Mouse (Mus musculus) testis, postnatal 14 days (tissue): ENCODE measurements at regions not wholly inside any gene's neighbourhood (a gene's known extent, or its start where the extent isn't known, plus 50 kb on each side); places are given as distances from the start of the nearest gene placed in this dataset.

Source experiments
- DNase-seq: peaks from one replicate; pipeline ENCODE4 v3.0.0; 2021; ENCODE audit warnings: low spot score

DNA sequence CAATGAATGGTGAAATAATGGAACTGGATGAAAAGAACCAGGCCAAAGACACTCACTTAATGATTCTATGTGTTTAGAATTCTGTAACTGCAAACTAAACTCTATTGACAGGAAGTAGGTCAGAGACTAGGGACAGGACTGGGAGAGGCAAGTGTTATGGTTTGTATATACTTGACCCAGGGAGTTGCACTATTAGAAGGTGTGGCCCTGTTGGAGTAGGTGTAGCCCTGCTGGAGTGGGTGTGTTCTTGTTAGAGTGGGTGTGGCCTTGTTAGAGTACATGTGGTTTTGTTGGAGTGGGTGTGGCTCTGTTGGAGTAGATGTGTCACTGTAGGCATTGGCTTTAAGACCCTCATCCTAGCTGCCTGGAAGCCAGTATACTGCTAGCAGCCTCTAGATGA, 93.0 kb upstream of the Npas2 start:
- no peak for DNase-seq

DNA sequence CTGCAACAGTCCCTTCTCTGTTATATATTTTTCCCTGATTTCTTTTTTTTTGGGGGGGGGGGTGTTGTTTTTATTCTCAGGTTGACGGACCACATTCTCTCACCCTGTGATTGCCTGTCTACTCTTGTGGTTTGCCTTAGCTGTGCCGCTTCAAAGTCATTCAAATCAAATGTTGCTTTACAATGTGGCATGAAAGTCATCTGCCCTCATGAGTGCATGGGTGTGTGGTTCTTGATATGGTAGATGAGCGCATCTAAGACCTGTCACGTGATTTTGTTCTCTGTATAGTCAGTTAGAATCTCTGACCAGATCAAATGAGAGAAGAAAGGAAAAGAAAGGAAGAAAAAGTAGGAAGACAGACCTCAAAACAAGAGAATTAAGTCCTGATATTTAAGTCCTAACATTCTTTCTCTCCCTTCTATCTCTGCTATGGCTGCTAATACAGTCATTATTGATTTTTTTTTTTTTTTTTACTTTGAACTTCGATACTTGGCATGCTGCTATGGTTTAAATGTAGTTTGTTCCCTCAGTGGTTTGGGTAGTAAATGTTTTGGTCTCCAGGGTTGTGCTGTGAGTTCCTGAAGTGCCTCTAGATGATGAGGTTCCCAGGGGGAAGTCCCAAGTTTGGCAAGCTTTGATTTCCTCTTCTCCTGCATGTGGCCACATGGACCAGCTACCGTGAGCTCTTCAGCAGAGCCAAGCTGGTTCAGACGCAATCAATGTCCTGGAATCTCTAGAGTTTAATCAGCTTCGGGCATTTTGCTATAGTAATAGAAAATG, 91.2 kb upstream of the Npas2 start:
- no peak for DNase-seq

DNA sequence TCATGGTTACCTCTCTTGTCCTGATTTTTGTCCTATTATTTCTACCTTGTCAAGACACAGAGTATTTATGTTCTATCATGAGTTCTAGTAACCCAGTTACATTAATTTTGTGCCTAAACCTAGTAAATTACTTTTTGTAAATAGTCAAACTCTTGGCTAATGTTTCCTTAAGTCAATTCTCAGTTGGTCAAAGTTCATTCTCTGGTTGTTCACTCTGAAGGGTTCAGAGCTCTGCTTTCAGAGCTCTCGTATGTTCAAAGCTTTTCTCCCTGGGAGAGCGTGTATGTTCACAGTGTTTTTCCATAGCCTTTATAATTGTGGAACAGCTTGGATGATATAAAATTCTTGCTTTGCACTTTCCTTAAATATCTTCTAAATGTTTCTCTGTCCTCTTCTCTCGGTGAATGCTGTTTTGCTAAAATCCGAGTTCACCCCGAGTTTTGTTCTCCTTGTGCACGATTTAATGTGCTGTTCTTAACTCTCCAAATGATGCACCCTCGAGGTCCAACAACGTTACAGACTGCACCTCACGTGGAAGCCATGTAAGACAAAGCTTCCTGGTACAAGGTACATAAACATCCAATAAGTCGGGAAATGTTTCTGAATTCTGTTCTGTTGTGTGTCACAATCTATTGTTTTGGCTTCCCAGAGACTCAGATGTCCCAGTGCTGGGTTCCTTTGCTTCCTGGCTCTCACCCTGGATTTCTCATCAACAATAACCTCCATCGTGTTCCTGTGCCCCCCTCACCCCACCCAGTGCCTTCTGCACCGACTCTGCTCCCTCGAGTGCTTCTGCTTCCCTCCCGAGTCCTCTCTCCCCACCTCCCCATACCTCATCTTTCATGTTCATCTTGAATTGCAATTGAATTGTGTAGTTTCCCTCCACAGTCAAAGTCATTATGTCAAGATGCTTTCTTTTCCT, 90.3 kb upstream of the Npas2 start:
- DNase-seq, result no peak

DNA sequence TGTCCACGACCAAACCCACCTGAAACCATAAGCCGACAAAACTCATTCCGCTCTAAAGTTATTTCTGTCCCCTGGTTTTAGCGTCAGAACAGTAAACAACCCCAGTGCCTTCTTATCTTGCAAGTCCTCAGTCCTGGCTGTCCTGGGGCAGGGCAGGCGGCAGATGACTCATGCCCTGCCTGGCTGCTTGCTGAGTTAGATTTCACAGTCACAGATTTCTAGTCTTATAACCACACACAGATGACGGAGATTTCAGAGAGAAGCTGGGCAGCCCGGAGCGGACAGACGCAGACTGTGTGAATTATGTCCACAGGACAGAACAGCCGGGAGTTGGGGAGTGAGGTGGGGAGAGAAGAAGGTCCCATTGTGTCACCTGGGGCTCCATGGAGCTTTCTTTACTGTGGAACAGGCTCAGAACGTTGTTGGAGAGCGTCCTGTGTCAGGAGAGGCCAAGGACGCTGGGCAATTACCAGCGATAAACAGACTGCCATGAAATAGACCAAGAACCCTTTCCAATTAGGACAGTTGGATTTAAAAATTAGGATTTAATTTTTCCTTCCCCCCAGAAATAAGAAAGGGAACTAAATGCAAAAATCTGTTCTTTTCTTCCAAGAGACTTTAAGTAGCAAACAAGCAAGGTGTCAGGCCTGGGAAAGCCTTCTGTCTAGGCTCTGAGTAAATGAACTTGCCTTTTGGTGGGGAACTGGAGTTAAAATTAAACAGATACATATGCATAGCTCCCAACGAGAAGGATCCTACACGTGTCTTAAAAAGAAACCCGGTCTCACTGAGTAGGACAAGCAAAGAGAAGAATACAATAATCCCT, 87.8 kb upstream of the Npas2 start:
- DNase-seq, result no peak

DNA sequence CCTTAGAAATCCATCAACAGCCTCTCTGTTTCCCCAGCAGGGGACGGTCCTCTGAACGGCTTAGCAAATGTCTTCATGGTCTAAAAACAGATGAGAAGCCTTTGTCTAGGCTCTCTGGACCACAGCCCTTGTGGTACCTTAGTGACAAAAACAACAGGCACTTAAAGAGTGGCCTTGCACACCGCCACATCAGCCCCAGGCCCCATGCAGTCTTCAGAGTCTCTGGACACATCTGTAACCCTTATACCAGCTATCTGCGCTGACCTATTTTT, 87.2 kb upstream of the Npas2 start:
- no peak for DNase-seq

DNA sequence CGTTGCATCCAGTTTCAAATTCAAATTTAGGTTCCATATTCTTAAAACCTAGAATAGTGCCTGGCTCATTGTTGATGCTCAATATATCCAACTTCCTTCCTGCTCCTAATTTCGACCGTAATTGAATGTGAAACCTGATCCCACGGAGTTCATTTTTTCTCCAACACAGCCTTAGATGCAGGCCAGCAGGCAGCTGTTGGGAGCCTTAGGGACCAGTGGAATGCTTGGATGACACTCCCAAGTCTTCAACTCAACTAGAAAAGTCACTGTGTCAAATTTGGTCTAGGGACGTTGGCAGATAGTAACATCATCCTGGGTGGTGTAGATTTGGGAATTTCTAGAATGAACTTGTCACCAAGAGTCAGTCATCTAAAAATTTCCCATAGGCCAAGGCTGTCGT, 86.9 kb upstream of the Npas2 start:
- DNase-seq, result no peak

DNA sequence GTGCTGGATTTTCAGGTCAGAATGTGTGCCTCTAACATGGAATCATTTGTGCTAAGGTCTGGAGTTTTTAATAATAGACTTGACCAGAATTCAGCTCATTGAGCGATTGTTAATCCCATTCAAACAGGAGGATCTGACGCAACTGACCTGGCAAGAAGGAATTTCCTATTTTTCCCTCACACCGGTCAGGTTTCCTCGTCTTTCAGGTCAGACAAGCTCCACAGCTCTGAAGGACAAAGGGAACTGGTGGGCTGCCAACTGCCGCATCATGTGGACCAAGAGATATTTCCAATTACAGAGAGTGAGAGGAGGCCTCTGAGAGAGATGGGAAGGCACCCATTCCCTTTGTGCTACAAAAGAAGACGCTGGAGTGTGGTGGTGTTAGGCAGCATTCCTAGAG, 77.2 kb upstream of the Npas2 start:
- DNase-seq, result no peak

DNA sequence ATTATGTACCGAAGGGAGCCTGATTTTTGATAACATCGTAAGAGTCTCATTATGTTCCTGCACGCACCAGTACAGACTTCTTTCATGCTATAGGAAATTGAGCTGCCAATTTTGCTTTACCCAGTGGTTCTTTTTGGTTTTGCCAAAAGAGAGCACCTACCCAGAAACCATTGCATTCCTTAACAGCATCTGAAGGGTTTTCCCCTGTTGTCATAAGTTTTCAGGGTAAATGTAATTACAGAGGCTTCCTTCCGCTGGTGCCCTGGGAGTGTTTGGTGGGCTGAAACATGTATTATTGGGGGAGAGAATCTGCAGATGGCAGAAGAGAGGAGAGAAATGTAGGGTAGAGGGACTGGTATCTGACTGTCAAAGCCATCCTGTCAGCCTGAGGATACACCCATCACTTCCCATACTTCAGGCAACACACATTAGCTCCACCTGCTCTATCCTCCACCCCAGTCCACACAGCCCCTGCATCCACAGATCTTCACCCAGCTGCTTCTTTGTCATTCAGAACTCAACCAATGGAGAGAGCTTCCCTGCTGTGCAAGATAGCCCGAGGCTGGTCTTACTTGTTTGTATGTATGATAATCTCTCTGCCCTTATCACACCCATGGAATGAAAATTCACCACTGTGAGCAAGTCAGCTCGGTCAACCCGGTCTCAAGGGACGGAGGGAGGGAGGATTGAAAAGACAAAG, 71.1 kb upstream of the Npas2 start:
- DNase-seq, result no peak

DNA sequence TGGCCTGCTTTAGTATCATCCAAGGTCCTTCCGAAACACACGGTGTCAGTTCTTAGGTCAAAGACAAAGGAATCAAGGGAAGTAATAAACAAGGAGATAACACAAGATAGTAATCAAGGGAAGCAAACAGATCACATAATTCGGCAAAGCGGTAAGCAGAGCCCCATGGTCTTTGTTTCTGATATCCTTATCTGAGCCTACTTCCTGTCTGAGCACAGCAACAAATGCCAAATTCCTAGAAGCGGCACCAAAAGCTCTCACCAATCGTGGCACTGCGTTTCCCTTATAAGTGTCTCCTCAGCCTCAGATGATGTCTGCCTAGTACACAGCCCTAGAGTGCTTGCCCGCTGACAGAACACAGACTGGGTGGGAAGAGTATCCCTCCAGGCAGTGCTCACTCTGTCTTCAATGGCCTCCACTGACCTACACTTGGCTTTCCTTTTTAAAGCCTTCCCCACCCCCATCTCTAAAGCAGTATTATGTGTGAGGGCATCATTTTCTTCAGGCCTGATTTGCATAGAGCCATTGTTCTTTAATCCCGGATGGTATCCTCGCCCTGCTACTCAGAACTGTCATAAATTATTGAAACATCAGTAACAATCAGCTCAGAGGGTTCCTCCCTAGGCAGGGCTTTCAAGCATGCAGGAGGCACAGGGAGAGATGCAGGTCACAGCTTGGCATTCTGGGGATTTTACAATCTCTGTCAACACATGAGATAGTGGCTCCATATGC, 70.3 kb upstream of the Npas2 start:
- DNase-seq, result no peak

DNA sequence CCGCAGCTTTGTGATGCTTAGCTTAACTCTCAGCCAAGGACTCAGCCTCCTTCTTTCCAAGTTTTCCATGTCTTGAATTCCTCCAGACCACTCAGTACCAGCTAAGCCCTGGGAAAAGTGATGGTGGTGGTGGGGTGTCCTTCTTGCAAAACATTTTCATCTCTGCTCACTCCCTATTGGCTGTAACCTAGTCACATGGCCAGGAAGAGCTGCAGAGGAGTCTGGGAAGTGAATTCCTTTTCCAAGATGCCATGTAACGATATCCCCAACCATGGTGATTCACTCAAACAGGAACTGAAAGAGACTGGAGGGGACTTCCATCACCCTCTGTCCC, 69.8 kb upstream of the Npas2 start:
- DNase-seq, result no peak

DNA sequence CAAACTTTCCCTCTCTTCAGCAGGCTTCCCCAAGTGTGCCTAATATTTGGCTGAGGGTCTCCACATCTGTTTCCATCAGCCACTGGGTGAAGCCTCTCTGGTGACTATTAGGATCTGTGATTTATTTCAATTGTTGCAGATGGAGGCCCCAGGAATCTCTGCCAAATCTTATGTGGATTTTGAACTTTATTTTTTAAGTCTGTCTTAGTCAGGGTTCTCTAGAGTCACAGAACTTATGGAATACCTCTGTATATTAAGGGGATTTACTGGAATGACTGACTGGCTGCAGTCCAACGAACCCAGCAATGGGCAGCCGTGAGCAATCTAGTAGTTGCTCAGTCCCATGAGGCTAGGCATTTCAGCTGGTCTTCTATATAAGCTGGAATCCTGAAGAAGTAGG, 59.0 kb upstream of the Npas2 start:
- no peak for DNase-seq

DNA sequence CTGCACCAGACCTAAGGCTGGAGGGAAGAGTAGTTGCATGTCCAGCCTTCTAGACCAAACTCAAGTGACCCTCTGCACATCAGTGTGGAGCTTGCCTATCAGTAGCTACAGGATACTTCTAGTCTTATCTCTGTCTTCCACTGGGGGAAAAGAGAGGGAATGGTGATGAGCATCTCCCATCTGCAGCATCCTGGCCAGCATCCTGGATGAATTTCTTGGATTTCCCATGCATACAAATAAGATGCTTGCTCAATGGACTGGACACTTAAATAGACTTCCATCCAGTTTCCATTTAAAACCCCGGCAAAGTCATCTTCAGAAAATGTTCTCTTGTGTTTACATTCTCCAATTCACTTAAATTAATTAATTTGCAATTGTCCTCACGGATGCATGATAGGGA, 50.5 kb upstream of the Npas2 start:
- no peak for DNase-seq

DNA sequence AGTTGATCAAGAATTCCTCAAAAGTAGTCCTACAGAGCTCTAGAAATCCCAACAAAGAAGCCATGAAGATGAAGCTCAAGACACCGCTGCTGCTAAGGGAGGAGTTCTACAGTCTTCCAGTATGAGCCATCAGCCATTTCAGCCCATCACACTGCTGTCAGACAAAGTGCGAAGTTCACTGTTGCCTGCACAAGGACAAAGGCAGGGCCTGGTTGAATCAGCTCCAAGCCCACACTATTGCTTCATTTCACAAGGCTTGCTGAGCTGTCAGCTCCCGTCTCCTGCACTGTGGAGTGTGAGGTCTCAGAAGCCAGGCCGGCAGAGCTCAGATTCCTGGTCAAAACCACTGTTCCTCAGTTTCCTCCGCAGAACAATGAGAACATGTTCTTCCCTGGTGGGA, 49.9 kb upstream of the Npas2 start:
- DNase-seq, result no peak
